Comparison of ENCODE assay signal across 20 mouse cellular contexts in the genomic region with DNA sequence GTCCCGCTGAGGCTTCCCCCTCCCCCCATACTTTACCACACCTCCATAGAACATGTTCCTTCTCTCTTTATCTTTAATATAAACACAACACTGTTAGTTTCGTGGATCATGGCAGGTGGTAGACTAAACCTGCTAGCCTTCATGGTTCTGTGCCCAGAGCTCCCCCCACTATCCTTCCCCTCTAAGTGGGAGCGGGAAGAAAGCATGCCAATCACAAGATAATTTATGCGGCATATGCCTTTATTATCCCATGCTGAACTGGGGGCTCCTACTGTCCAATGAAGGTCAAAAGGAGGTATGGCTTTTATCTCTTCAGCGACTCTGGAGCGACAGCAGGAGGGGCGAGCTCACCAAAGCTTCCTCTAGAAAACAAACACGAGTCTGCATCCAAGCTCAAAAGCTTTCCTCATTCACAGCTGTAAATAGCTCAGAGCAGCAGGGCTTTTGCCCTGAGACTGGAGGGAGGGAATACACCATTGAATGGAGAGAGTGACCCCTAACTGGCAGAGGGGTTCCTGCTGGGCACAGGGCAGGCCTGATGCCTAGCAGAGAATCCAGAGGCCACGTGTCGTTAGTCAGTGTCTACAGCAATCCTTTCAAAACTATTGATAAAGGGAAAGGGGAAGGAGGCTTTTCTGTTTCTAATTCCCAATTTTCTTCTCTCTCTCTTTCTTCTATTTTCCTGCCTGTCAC. TPM values are rescaled to one million over a fixed set of nuclear protein-coding genes. Genes with fewer than 3 reads are reported as not detected.
DNase-seq lines count a peak whose midpoint lies in the region; ATAC-seq lines count a peak whose summit lies in the region.
"Had no signal": no experiment of that assay in that cellular context is flagged by ENCODE, and none has a peak within 500 bp of the region (broad histone marks: within the 10 kb centered on the region; RNA-seq: fewer than 3 reads in every experiment).

No protein-coding gene starts in this region.

- 15% methylated on average over 10 of the region's 10 CpGs for WGBS in heart, embryonic 12.5 days
- 5% methylated on average over 10 of the region's 10 CpGs for WGBS in hindbrain, embryonic 10.5 days
- 6% methylated on average over 10 of the region's 10 CpGs for WGBS in midbrain, embryonic 13.5 days

- no peaks in the 10 kb centered on the region for H3K27me3 ChIP-seq in heart, embryonic 12.5 days (replicated peaks)
- H3K27me3 ChIP-seq in hindbrain, embryonic 10.5 days (ENCODE audit: insufficient read depth, poor library complexity, severe bottlenecking) = peaks cover 35% of the 10 kb centered on the region
- peaks cover 53% of the 10 kb centered on the region for H3K27me3 ChIP-seq in midbrain, embryonic 13.5 days
- H3K27me3 ChIP-seq: limb, embryonic 13.5 days had no signal

- no peak overlapping the region for H3K9ac ChIP-seq in heart, embryonic 12.5 days
- H3K9ac ChIP-seq in midbrain, embryonic 13.5 days (replicated peaks) = no peak overlapping the region
- H3K9ac ChIP-seq: limb, embryonic 13.5 days; liver, postnatal 0 days had no signal

- no peaks in the 10 kb centered on the region for H3K9me3 ChIP-seq in heart, embryonic 12.5 days (replicated peaks)
- H3K9me3 ChIP-seq in hindbrain, embryonic 10.5 days = no peaks in the 10 kb centered on the region
- no peaks in the 10 kb centered on the region for H3K9me3 ChIP-seq in midbrain, embryonic 13.5 days
- H3K9me3 ChIP-seq: limb, embryonic 13.5 days had no signal

- ATAC-seq in heart, embryonic 12.5 days (ENCODE audit: insufficient number of reproducible peaks, low FRiP score) = no peak
- ATAC-seq in midbrain, embryonic 13.5 days = peak; percentile 48; the same call in 1 of the 2 replicates
- ATAC-seq: intestine, postnatal 0 days; liver, postnatal 0 days had no signal

- no peak for DNase-seq in heart, adult 8-10 months (ENCODE audit: low spot score)
- peak; percentile 25 for DNase-seq in embryo, embryonic 11 days
- peak; percentile 50 for DNase-seq in hindbrain, embryonic 10.5 days (ENCODE audit: low spot score)
- no peak for DNase-seq in right cerebral cortex, adult 18-20 months
- no peak for DNase-seq in kidney, postnatal 14 days
- no peak for DNase-seq in left cerebral cortex, adult 18-20 months (ENCODE audit: low spot score in 2 of 2)
- DNase-seq: adrenal gland, postnatal 36 days; cerebellum, adult 11 months; gastrocnemius, postnatal 14 days; kidney, postnatal 36 days; liver, postnatal 0 days; thymus, postnatal 36 days had no signal

- H3K36me3 ChIP-seq in heart, embryonic 12.5 days = no peaks in the 10 kb centered on the region
- H3K36me3 ChIP-seq in hindbrain, embryonic 10.5 days = no peaks in the 10 kb centered on the region
- H3K36me3 ChIP-seq in midbrain, embryonic 13.5 days = no peaks in the 10 kb centered on the region
- H3K36me3 ChIP-seq: limb, embryonic 13.5 days had no signal

- H3K4me1 ChIP-seq in heart, embryonic 12.5 days (replicated peaks) = peaks cover 15% of the 10 kb centered on the region
- H3K4me1 ChIP-seq in hindbrain, embryonic 10.5 days (replicated peaks) = peaks cover 26% of the 10 kb centered on the region
- H3K4me1 ChIP-seq in midbrain, embryonic 13.5 days (replicated peaks) = peaks cover 12% of the 10 kb centered on the region
- H3K4me1 ChIP-seq: limb, embryonic 13.5 days had no signal

- H3K27ac ChIP-seq in heart, embryonic 12.5 days (ENCODE audit: poor library complexity, severe bottlenecking) = no peak overlapping the region
- H3K27ac ChIP-seq in hindbrain, embryonic 10.5 days = peak overlapping the region; percentile 62
- no peak overlapping the region for H3K27ac ChIP-seq in midbrain, embryonic 13.5 days
- H3K27ac ChIP-seq: left cerebral cortex, adult 2 months; limb, embryonic 13.5 days had no signal

- H3K4me3 ChIP-seq in heart, embryonic 12.5 days = no peak overlapping the region
- H3K4me3 ChIP-seq in hindbrain, embryonic 10.5 days = 0 out of 2 replicates have a peak overlapping the region, but pooled peaks have one; percentile 9
- no peak overlapping the region for H3K4me3 ChIP-seq in midbrain, embryonic 13.5 days (replicated peaks)
- H3K4me3 ChIP-seq: left cerebral cortex, adult 2 months; limb, embryonic 13.5 days had no signal

- peak overlapping the region; percentile 26 for H3K4me2 ChIP-seq in heart, embryonic 12.5 days
- H3K4me2 ChIP-seq in midbrain, embryonic 13.5 days (replicated peaks) = peak overlapping the region; percentile 22; the same call in 1 of the 2 replicates
- H3K4me2 ChIP-seq: limb, embryonic 13.5 days had no signal

RNA-seq across cellular contexts. Expression of a gene that starts 28.8 kb away (rescaled TPM):
- polyA plus RNA-seq in heart, embryonic 12.5 days (2016; fragmentation: Nextera tagmentation; extraction: Ambion mirVana) = 8.7 and 9.0 TPM in 2 replicates
- total RNA-seq in heart, adult 8-10 months (2022) = under 1 TPM; 0.24 to 0.62 (median 0.45) TPM
- polyA plus RNA-seq in hindbrain, embryonic 10.5 days (2016; fragmentation: Nextera tagmentation; extraction: Ambion mirVana) = 45.5 and 57.9 TPM in 2 replicates
- 1.6 TPM in 2 replicates for polyA plus RNA-seq in midbrain, embryonic 13.5 days (2015; fragmentation: Nextera tagmentation; extraction: Ambion mirVana)
- total RNA-seq in left cerebral cortex, adult 18-20 months (2021) = under 1 TPM; 0.42 to 0.54 TPM
- total RNA-seq: megakaryocyte progenitor cell, adult 5-6 weeks; MEL had no signal
- polyA plus RNA-seq: intestine, postnatal 0 days; liver, postnatal 0 days; small intestine, adult 2 months had no signal

Comparison
In these comparisons a context has a peak if more than half of its experiments do, and no peak if none do; other contexts are left out.
1. DNase-seq: peak in embryo, embryonic 11 days (single experiment) and hindbrain, embryonic 10.5 days (single experiment); none in heart, adult 8-10 months (single experiment), right cerebral cortex, adult 18-20 months (single experiment), kidney, postnatal 14 days (single experiment) and left cerebral cortex, adult 18-20 months (0 of 2).